Mouse (Mus musculus): ENCODE measurements around the gene Nfkbib. TPM values are rescaled to one million over a fixed set of nuclear protein-coding genes. Genes with fewer than 3 reads are reported as not detected.

Nfkbib gene
- polyA plus RNA-seq, 1 experiment from 2014 or later, result 42.8 TPM

DNA sequence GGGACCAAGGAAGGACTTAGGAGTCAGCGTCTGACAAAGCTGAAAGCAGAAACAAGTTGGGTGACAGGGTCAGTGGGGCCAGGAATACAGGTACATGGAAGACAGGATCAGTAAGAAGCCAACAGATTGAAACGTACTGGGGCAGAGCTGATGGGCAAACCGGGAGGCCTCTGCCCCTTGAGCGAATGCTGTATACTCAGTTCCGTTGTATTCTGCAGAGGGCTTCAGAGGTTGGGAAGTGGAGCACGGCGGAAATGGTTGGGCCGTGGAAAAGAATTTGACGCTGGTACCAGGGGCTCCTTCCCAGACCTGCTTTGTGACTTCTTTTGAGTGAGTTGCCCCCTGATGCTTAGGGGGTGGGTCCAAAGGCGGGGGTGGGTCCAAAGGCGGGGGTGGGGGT is 34.1 kb downstream of the Nfkbib start:
- Histone ChIP-seq H3K4me2 (replicated peaks) (peak overlapping the region; percentile 83), H3K27ac (replicated peaks) (no peak overlapping the region), H3K36me3 (peaks cover 40% of the 10 kb centered on the region), H3K4me3 (replicated peaks) (peak overlapping the region; percentile 48), H3K4me1 (peaks cover 12% of the 10 kb centered on the region), H3K9ac (no peak overlapping the region), H3K27me3 (no peaks in the 10 kb centered on the region), H3K9me3 (replicated peaks) (no peaks in the 10 kb centered on the region; the same call in 1 of the 2 replicates)
- 10% methylated on average over 11 of the region's 11 CpGs for WGBS
- no peak for ATAC-seq (ENCODE audit: insufficient number of reproducible peaks, low FRiP score, low TSS enrichment, low read depth)

- Histone ChIP-seq H3K4me3 (replicated peaks) (peak overlapping the region; percentile 48), H3K9ac (peak overlapping the region; percentile 18; the same call in 1 of the 2 replicates), H3K27me3 (no peaks in the 10 kb centered on the region), H3K4me1 (peaks cover 12% of the 10 kb centered on the region), H3K27ac (replicated peaks) (no peak overlapping the region), H3K36me3 (peaks cover 33% of the 10 kb centered on the region), H3K9me3 (replicated peaks) (no peaks in the 10 kb centered on the region; the same call in 1 of the 2 replicates), H3K4me2 (replicated peaks) (peak overlapping the region; percentile 83)
- WGBS, result 3% methylated on average over 58 of the region's 58 CpGs
- peak; percentile 79 for ATAC-seq (ENCODE audit: insufficient number of reproducible peaks, low FRiP score, low TSS enrichment, low read depth)
These were observed 34.8 kb downstream of the Nfkbib start for GRCm38 (mm10) chr7:28732341-28733142.

GRCm38 (mm10) chr7:28727649-28728340 is 39.5 kb downstream of the Nfkbib start:
- Histone ChIP-seq H3K9me3 (replicated peaks) (no peaks in the 10 kb centered on the region; the same call in 1 of the 2 replicates), H3K36me3 (peaks cover 14% of the 10 kb centered on the region), H3K27ac (replicated peaks) (no peak overlapping the region), H3K4me1 (peaks cover 7% of the 10 kb centered on the region), H3K9ac (no peak overlapping the region), H3K4me3 (replicated peaks) (no peak overlapping the region), H3K27me3 (no peaks in the 10 kb centered on the region), H3K4me2 (replicated peaks) (no peak overlapping the region)
- WGBS, result 57% methylated on average over 10 of the region's 10 CpGs
- no peak for ATAC-seq (ENCODE audit: insufficient number of reproducible peaks, low FRiP score, low TSS enrichment, low read depth)

DNA sequence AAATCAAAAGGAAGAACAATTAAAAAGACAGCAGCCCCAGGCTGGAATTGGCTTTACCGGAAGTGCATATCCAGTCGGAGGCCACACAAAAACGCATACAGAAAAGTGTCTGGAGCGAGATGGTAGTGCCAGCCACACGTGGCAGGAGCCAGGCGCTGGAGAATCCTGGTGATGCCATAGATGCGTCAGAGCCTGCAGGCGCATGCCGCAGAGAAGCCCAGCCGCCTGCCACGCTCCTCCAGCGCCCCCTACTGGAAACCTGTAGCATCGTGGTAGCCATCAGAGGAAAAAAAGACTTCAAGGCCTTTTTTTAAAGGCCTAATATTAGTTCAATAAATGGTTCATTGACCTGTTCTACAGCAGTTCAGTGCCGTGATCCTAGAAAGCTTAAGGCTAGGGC is 40.7 kb downstream of the Nfkbib start:
- no peak overlapping the region for H3K9ac ChIP-seq
- H3K27me3 ChIP-seq, result no peaks in the 10 kb centered on the region
- H3K4me2 ChIP-seq (replicated peaks), result no peak overlapping the region
- WGBS, result 7% methylated on average over 14 of the region's 14 CpGs
- H3K9me3 ChIP-seq (replicated peaks), result no peaks in the 10 kb centered on the region; the same call in 1 of the 2 replicates
- ATAC-seq (ENCODE audit: insufficient number of reproducible peaks, low FRiP score, low TSS enrichment, low read depth), result no peak
- H3K36me3 ChIP-seq, result peaks cover 14% of the 10 kb centered on the region
- no peak overlapping the region for H3K27ac ChIP-seq (replicated peaks)
- H3K4me3 ChIP-seq (replicated peaks), result 0 out of 2 replicates have a peak overlapping the region, but pooled peaks have one; percentile 6
- no peaks in the 10 kb centered on the region for H3K4me1 ChIP-seq

DNA sequence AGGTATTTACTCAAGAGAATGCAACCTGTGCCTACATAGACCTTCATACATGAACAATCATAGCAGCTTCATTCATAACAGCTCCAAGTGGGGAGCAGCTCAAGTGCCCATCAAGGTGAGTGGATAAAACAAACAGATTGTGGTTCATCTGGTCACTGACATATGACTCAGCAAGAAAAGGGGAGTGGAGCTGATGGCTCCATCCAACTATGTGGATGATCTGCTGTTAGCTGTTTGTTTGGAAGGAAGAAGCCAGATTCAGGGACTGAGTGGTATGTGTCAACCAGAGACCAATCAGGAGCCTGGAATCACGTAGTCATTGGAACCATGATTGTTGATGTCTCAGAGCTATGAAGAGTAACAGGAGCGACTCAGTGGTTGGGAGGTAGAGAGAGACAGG is 42.7 kb downstream of the Nfkbib start:
- H3K27ac ChIP-seq (replicated peaks), result no peak overlapping the region
- ATAC-seq (ENCODE audit: insufficient number of reproducible peaks, low FRiP score, low TSS enrichment, low read depth), result no peak
- no peak overlapping the region for H3K4me3 ChIP-seq (replicated peaks)
- peaks cover 7% of the 10 kb centered on the region for H3K36me3 ChIP-seq
- no peak overlapping the region for H3K4me2 ChIP-seq (replicated peaks)
- no peak overlapping the region for H3K9ac ChIP-seq
- H3K27me3 ChIP-seq, result no peaks in the 10 kb centered on the region
- 96% methylated on average over 2 of the region's 2 CpGs for WGBS
- no peaks in the 10 kb centered on the region for H3K9me3 ChIP-seq (replicated peaks)
- H3K4me1 ChIP-seq, result no peaks in the 10 kb centered on the region

GRCm38 (mm10) chr7:28722079-28722478 is 45.2 kb downstream of the Nfkbib start:
- H3K27ac ChIP-seq (replicated peaks), result no peak overlapping the region
- 95% methylated on average over 7 of the region's 7 CpGs for WGBS
- H3K9ac ChIP-seq, result no peak overlapping the region
- no peak overlapping the region for H3K4me2 ChIP-seq (replicated peaks)
- ATAC-seq (ENCODE audit: insufficient number of reproducible peaks, low FRiP score, low TSS enrichment, low read depth), result no peak
- H3K36me3 ChIP-seq, result peaks cover 7% of the 10 kb centered on the region
- H3K27me3 ChIP-seq, result no peaks in the 10 kb centered on the region
- peaks cover 8% of the 10 kb centered on the region for H3K4me1 ChIP-seq
- no peaks in the 10 kb centered on the region for H3K9me3 ChIP-seq (replicated peaks)
- no peak overlapping the region for H3K4me3 ChIP-seq (replicated peaks)

- peaks cover 7% of the 10 kb centered on the region for H3K36me3 ChIP-seq
- H3K27me3 ChIP-seq, result no peaks in the 10 kb centered on the region
- H3K27ac ChIP-seq (replicated peaks), result peak overlapping the region; percentile 13; the same call in 1 of the 2 replicates
- no peaks in the 10 kb centered on the region for H3K9me3 ChIP-seq (replicated peaks)
- WGBS, result 44% methylated on average over 3 of the region's 3 CpGs
- H3K4me3 ChIP-seq (replicated peaks), result no peak overlapping the region
- ATAC-seq (ENCODE audit: insufficient number of reproducible peaks, low FRiP score, low TSS enrichment, low read depth), result peak; percentile 77
- H3K4me2 ChIP-seq (replicated peaks), result no peak overlapping the region
- H3K9ac ChIP-seq, result no peak overlapping the region
- H3K4me1 ChIP-seq, result peaks cover 12% of the 10 kb centered on the region
These were observed 46.4 kb downstream of the Nfkbib start for GRCm38 (mm10) chr7:28720753-28721537.

- no peaks in the 10 kb centered on the region for H3K9me3 ChIP-seq (replicated peaks)
- WGBS, result 85% methylated on average over 2 of the region's 2 CpGs
- H3K4me1 ChIP-seq, result peaks cover 16% of the 10 kb centered on the region
- H3K27me3 ChIP-seq, result no peaks in the 10 kb centered on the region
- H3K27ac ChIP-seq (replicated peaks), result no peak overlapping the region
- no peak overlapping the region for H3K9ac ChIP-seq
- no peak for ATAC-seq (ENCODE audit: insufficient number of reproducible peaks, low FRiP score, low TSS enrichment, low read depth)
- no peak overlapping the region for H3K4me3 ChIP-seq (replicated peaks)
- H3K36me3 ChIP-seq, result peaks cover 2% of the 10 kb centered on the region; the same call in 1 of the 2 replicates
- no peak overlapping the region for H3K4me2 ChIP-seq (replicated peaks)
These were observed 47.7 kb downstream of the Nfkbib start for GRCm38 (mm10) chr7:28719650-28720049.

DNA sequence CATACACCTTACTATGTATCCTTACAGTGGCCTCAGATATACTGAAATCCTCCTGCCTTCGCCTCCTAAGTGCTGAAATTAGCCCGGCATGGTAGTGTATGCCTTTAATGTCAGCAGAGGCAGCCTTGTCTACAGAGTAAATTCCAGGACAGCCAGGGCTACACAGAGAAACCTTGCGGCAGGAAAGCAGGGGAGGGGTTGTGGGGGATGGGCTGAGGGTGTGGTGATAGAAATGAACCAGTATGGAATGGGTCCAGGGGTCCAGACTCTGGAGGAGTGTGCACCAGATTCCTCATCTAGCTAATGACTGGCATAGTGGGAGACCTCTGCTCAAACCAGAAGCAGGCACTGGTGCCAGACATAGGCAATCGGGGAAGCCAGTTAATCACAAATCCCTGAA is 48.2 kb downstream of the Nfkbib start:
- Histone ChIP-seq H3K4me2 (replicated peaks) (no peak overlapping the region), H3K9ac (no peak overlapping the region)

GRCm38 (mm10) chr7:28717726-28718125 is 49.6 kb downstream of the Nfkbib start:
- peaks cover 19% of the 10 kb centered on the region for H3K4me1 ChIP-seq
- ATAC-seq (ENCODE audit: insufficient number of reproducible peaks, low FRiP score, low TSS enrichment, low read depth), result no peak
- peak overlapping the region; percentile 87 for H3K27ac ChIP-seq (replicated peaks)

More for the DNA sequence above, 48.2 kb downstream of the Nfkbib start:
- Histone ChIP-seq H3K27ac (replicated peaks) (no peak overlapping the region), H3K4me3 (replicated peaks) (no peak overlapping the region), H3K36me3 (no peaks in the 10 kb centered on the region), H3K4me1 (peaks cover 19% of the 10 kb centered on the region), H3K9me3 (replicated peaks) (no peaks in the 10 kb centered on the region), H3K27me3 (no peaks in the 10 kb centered on the region)
- WGBS, result 41% methylated on average over 4 of the region's 4 CpGs
- no peak for ATAC-seq (ENCODE audit: insufficient number of reproducible peaks, low FRiP score, low TSS enrichment, low read depth)

More at GRCm38 (mm10) chr7:28717726-28718125, 49.6 kb downstream of the Nfkbib start:
- peak overlapping the region; percentile 72 for H3K4me2 ChIP-seq (replicated peaks)
- H3K4me3 ChIP-seq (replicated peaks), result peak overlapping the region; percentile 55
- H3K36me3 ChIP-seq, result no peaks in the 10 kb centered on the region
- H3K27me3 ChIP-seq, result no peaks in the 10 kb centered on the region
- no peaks in the 10 kb centered on the region for H3K9me3 ChIP-seq (replicated peaks)
- 56% methylated on average over 10 of the region's 10 CpGs for WGBS
- H3K9ac ChIP-seq, result no peak overlapping the region; the same call in 1 of the 2 replicates

Measured in embryonic facial prominence, embryonic 15.5 days (tissue).